Mouse (Mus musculus): ENCODE data around the gene Cox5b. TPM values are rescaled to one million over a fixed set of nuclear protein-coding genes. Genes with fewer than 3 reads are reported as not detected.
A peak's percentile ranks its signal among the peaks of the same experiment; 100 is the strongest.

Cox5b gene
- polyA plus RNA-seq, 1 experiment from 2014 or later: 460 TPM

DNA sequence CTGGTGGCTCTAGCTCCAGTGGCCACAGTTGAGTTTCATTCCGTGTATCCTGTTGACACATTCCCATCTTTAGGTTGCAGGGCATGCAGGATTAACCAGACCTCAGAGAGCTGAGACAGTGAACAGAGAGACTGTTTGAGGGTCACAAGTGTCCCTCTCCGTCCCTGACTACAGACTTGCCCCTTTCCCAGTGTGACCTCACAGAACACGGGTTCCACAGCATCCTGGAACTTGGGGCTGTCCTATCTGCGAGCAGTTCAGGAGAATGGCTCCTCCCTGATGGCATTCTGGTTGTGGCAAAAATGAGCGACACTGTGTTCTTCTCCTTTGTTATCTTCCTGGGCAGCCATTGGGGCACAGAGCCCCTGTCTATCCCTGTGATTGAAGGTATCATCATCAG is 23.1 kb downstream of the Cox5b start, which contains the start of gene Actr1b:
Gene Actr1b (minus strand): TSS at position 112 of the 400 bp plus-strand sequence.
- ATAC-seq (replicated peaks; ENCODE audit: insufficient number of reproducible peaks, low FRiP score, low TSS enrichment, low read depth) (no peak), DNase-seq (ENCODE audit: low spot score) (no peak)
- Histone ChIP-seq H3K4me1 (ENCODE audit: control insufficient read depth, insufficient read depth, low read length) (no peaks in the 10 kb centered on the region), H3K4me3 (ENCODE audit: low read depth, low read length) (no peak within 1 kb of the TSS), H3K9me3 (replicated peaks; ENCODE audit: control insufficient read depth, low read length) (no peaks in the 10 kb centered on the region), H3K27ac (replicated peaks; ENCODE audit: low read depth, low read length) (no peak within 1 kb of the TSS), H3K27me3 (ENCODE audit: control insufficient read depth, insufficient read depth, low read length) (no peaks in the 10 kb centered on the region), H3K36me3 (replicated peaks; ENCODE audit: control insufficient read depth, insufficient read depth, low read depth, low read length) (no peaks in the 10 kb centered on the region), H3K4me2 (ENCODE audit: low read depth, low read length) (no peak within 1 kb of the TSS), H3K9ac (replicated peaks; ENCODE audit: low read length) (no peak within 1 kb of the TSS)
- 84% methylated on average over 5 of the region's 5 CpGs for WGBS

DNA sequence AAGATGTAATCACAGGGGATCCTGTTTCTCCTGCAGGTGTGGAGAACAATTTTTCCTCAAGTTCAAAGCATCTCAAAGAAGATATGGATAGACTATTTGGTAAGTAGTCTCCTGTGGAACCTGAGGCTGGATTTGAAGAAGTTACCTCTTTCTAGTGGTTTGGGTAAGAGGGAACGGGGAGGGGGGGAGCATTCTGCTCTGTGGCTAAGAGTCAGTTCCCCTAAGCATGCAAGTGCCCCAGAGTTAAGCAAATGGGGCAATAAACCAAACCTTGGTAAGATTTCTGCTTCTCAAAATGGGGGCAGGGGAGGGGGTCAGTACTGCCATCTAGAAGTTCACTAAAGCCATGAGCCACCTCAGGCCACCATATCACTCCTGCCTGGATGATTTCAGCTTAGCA is 27.5 kb downstream of the Cox5b start:
- no peaks in the 10 kb centered on the region for H3K36me3 ChIP-seq (replicated peaks; ENCODE audit: control insufficient read depth, insufficient read depth, low read depth, low read length)
- ATAC-seq (replicated peaks; ENCODE audit: insufficient number of reproducible peaks, low FRiP score, low TSS enrichment, low read depth): no peak

DNA sequence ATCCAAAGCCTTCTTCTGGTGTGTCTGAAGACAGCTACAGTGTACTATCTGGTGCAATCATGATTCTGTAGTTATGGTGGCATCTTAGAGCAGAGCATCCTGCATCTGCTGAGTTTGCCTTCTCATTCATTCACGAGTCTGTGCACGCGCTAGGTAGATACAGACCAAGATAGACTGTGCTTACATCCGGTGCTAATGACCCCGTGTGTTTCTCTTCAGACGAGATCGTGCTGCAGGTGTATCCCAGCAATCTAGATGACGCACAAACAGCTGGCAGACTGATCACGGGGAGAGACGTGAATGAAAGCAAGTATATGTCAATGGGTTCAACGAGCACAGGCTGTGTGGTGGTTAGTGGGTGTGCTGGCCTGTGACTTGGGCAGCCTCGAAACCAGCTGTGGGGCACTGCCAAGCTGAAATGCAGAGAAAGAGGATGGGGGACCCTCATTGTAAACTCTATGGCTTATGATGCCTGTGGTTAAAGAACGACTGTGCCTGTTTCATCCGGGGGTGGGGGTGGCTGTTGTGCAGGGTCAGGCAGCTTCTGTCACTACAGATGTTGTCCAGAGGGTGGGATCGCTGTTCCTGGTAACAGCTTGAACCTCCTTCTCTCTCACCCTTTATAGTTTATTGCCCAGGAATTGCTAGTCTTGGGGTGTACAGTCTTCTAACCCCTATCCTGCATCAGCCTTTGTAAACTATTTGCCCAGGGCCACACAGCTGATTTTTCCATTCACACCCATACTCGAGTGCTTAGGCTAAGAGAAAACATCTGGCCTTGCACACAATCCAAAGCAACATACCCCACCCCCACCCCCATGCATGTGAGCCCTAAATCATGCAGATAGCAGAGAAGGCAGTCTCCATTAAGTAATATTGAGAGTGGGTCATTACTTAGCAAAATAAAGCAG is 32.2 kb downstream of the Cox5b start:
- Histone ChIP-seq H3K4me1 (ENCODE audit: control insufficient read depth, insufficient read depth, low read length) (no peaks in the 10 kb centered on the region), H3K27me3 (ENCODE audit: control insufficient read depth, insufficient read depth, low read length) (no peaks in the 10 kb centered on the region), H3K9me3 (replicated peaks; ENCODE audit: control insufficient read depth, low read length) (no peaks in the 10 kb centered on the region), H3K9ac (replicated peaks; ENCODE audit: low read length) (peak overlapping the region; percentile 32; the same call in 1 of the 2 replicates), H3K27ac (replicated peaks; ENCODE audit: low read depth, low read length) (no peak overlapping the region), H3K4me3 (ENCODE audit: low read depth, low read length) (no peak overlapping the region), H3K4me2 (ENCODE audit: low read depth, low read length) (no peak overlapping the region), H3K36me3 (replicated peaks; ENCODE audit: control insufficient read depth, insufficient read depth, low read depth, low read length) (no peaks in the 10 kb centered on the region)
- DNase-seq (ENCODE audit: low spot score) (peak; percentile 63), ATAC-seq (replicated peaks; ENCODE audit: insufficient number of reproducible peaks, low FRiP score, low TSS enrichment, low read depth) (no peak)
- 61% methylated on average over 16 of the region's 16 CpGs for WGBS

More for the DNA sequence above, 27.5 kb downstream of the Cox5b start:
- H3K27me3 ChIP-seq (ENCODE audit: control insufficient read depth, insufficient read depth, low read length): no peaks in the 10 kb centered on the region
- 92% methylated on average over 1 of the region's 1 CpGs for WGBS
- no peak for DNase-seq (ENCODE audit: low spot score)
- no peak overlapping the region for H3K9ac ChIP-seq (replicated peaks; ENCODE audit: low read length)
- no peak overlapping the region for H3K4me2 ChIP-seq (ENCODE audit: low read depth, low read length)
- no peaks in the 10 kb centered on the region for H3K9me3 ChIP-seq (replicated peaks; ENCODE audit: control insufficient read depth, low read length)
- H3K27ac ChIP-seq (replicated peaks; ENCODE audit: low read depth, low read length): no peak overlapping the region
- no peaks in the 10 kb centered on the region for H3K4me1 ChIP-seq (ENCODE audit: control insufficient read depth, insufficient read depth, low read length)
- H3K4me3 ChIP-seq (ENCODE audit: low read depth, low read length): no peak overlapping the region

DNA sequence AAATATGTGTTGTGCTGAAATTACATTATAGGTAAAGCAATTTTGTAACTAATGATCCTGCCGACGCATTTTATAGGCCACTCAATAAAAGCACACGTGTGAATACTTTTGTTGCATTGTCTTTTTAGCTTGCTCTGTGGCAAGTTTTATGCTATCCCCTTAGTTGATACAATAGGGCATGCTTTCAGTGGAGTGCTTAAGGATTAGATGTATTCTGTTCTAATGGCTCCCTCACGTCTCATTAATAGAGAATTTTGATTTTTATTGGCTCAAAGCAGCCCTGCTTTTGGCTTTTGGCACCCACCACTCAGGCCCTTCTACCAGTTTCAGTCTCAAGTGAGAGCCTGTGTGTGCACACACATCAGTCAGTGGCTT is 32.8 kb downstream of the Cox5b start:
- WGBS: 77% methylated on average over 4 of the region's 4 CpGs
- Histone ChIP-seq H3K4me2 (ENCODE audit: low read depth, low read length) (no peak overlapping the region), H3K4me1 (ENCODE audit: control insufficient read depth, insufficient read depth, low read length) (no peaks in the 10 kb centered on the region), H3K36me3 (replicated peaks; ENCODE audit: control insufficient read depth, insufficient read depth, low read depth, low read length) (no peaks in the 10 kb centered on the region), H3K27me3 (ENCODE audit: control insufficient read depth, insufficient read depth, low read length) (no peaks in the 10 kb centered on the region), H3K4me3 (ENCODE audit: low read depth, low read length) (no peak overlapping the region), H3K9me3 (replicated peaks; ENCODE audit: control insufficient read depth, low read length) (no peaks in the 10 kb centered on the region), H3K9ac (replicated peaks; ENCODE audit: low read length) (no peak overlapping the region), H3K27ac (replicated peaks; ENCODE audit: low read depth, low read length) (no peak overlapping the region)
- no peak for DNase-seq (ENCODE audit: low spot score)
- no peak for ATAC-seq (replicated peaks; ENCODE audit: insufficient number of reproducible peaks, low FRiP score, low TSS enrichment, low read depth)

DNA sequence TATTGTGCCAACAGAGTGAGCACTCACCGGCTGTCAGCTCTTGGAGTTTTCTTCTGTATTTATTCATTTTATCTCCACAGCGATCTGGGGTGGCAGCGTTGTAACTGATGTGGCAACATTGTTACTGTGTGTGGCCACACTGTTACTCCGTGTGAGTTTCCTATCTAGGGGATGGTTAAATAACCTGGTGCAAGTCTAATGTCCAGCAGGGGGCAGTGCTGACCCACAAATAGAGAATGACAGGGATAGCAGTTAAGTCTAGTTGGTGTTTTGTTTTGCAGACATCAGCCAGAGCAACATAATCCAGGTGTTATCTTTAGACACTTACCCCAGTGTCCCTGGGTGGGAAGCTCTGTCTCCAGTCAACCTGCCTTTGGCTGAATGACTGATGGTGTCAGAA is 46.1 kb downstream of the Cox5b start:
- WGBS: 17% methylated on average over 4 of the region's 4 CpGs
- Histone ChIP-seq H3K27ac (replicated peaks; ENCODE audit: low read depth, low read length) (no peak overlapping the region), H3K4me1 (ENCODE audit: control insufficient read depth, insufficient read depth, low read length) (no peaks in the 10 kb centered on the region), H3K4me3 (ENCODE audit: low read depth, low read length) (no peak overlapping the region), H3K9me3 (replicated peaks; ENCODE audit: control insufficient read depth, low read length) (no peaks in the 10 kb centered on the region), H3K9ac (replicated peaks; ENCODE audit: low read length) (no peak overlapping the region), H3K4me2 (ENCODE audit: low read depth, low read length) (no peak overlapping the region), H3K27me3 (ENCODE audit: control insufficient read depth, insufficient read depth, low read length) (no peaks in the 10 kb centered on the region), H3K36me3 (replicated peaks; ENCODE audit: control insufficient read depth, insufficient read depth, low read depth, low read length) (no peaks in the 10 kb centered on the region)
- DNase-seq (ENCODE audit: low spot score): peak; percentile 92
- ATAC-seq (replicated peaks; ENCODE audit: insufficient number of reproducible peaks, low FRiP score, low TSS enrichment, low read depth): no peak

DNA sequence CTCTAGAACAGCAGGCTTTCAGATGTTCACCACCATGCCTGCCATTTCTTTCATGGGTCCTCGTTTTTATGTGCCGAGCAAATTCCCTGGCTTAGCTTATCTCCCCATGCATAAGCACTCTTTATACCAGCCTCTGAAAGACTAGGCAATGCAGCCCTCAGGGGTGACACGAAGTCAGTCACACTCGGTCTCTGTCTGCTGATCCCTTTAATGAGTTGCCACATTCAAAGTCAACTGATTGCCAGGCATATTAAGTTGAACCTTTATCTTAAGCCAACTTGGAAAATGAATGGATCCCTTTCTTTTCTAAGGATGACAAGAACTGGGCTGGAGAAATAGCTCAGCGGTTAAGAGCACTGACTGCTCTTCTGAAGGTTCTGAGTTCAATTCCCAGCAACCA is 48.0 kb downstream of the Cox5b start:
- ATAC-seq (replicated peaks; ENCODE audit: insufficient number of reproducible peaks, low FRiP score, low TSS enrichment, low read depth) (no peak), DNase-seq (ENCODE audit: low spot score) (no peak)
- H3K4me2 ChIP-seq (ENCODE audit: low read depth, low read length): no peak overlapping the region
- H3K36me3 ChIP-seq (replicated peaks; ENCODE audit: control insufficient read depth, insufficient read depth, low read depth, low read length): no peaks in the 10 kb centered on the region
- no peak overlapping the region for H3K9ac ChIP-seq (replicated peaks; ENCODE audit: low read length)
- no peaks in the 10 kb centered on the region for H3K4me1 ChIP-seq (ENCODE audit: control insufficient read depth, insufficient read depth, low read length)
- 78% methylated on average over 5 of the region's 5 CpGs for WGBS
- no peak overlapping the region for H3K4me3 ChIP-seq (ENCODE audit: low read depth, low read length)
- H3K27ac ChIP-seq (replicated peaks; ENCODE audit: low read depth, low read length): no peak overlapping the region
- no peaks in the 10 kb centered on the region for H3K27me3 ChIP-seq (ENCODE audit: control insufficient read depth, insufficient read depth, low read length)
- H3K9me3 ChIP-seq (replicated peaks; ENCODE audit: control insufficient read depth, low read length): no peaks in the 10 kb centered on the region

DNA sequence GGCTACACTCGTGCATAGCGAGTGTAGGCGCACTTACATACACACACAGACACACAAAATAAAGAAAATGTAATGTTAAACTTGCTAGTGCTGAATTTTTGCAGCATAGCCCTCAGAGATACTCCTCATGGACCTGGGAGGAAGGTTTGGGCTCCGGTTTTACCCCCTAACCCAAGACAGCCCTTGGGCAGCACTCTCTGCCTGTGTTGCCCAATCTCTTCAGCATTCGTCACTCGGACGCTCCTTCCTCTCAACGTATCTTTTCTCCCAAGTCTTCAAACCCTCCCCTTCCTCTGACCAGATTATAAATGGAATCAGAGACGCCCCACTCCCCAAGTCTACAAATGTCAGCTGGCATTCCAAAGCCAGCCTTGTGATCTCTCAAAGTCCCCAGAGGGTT is 51.8 kb downstream of the Cox5b start:
- ATAC-seq (replicated peaks; ENCODE audit: insufficient number of reproducible peaks, low FRiP score, low TSS enrichment, low read depth): no peak
- Histone ChIP-seq H3K27ac (replicated peaks; ENCODE audit: low read depth, low read length) (no peak overlapping the region), H3K36me3 (replicated peaks; ENCODE audit: control insufficient read depth, insufficient read depth, low read depth, low read length) (no peaks in the 10 kb centered on the region), H3K9ac (replicated peaks; ENCODE audit: low read length) (no peak overlapping the region), H3K4me3 (ENCODE audit: low read depth, low read length) (no peak overlapping the region), H3K4me2 (ENCODE audit: low read depth, low read length) (no peak overlapping the region), H3K4me1 (ENCODE audit: control insufficient read depth, insufficient read depth, low read length) (0 out of 2 replicates have a peak, but pooled peaks cover 2% of the 10 kb centered on the region), H3K27me3 (ENCODE audit: control insufficient read depth, insufficient read depth, low read length) (no peaks in the 10 kb centered on the region), H3K9me3 (replicated peaks; ENCODE audit: control insufficient read depth, low read length) (no peaks in the 10 kb centered on the region)
- WGBS: 82% methylated on average over 9 of the region's 9 CpGs
- no peak for DNase-seq (ENCODE audit: low spot score)
